Mouse (Mus musculus): Measurements from ENCODE around the gene Polrmt. TPM values are rescaled to one million over a fixed set of nuclear protein-coding genes. Genes with fewer than 3 reads are reported as not detected.
A peak's percentile ranks its signal among the peaks of the same experiment; 100 is the strongest.

Gene Polrmt
- polyA plus RNA-seq, 1 experiment, result 50.0 TPM

DNA sequence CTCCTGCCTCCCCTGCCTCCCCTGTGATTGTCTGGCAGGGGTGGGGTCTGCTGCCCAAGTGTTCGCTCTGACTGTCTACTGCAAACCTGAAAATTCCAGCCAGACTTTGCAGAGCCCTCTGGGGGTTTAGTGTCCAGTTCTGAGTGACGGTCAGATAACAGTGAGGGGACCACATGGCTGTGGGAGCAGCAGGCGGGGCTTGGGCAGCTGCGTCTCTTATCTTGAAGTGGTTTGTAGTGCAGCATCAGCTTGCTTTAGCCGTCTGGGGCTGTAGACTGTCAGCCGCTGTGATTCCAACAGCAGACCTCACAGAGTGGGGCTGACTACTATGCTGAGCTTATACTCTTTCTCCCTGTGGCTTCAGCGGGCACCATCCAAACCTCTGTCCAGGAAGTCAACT is 37.1 kb downstream of the Polrmt start:
- Histone ChIP-seq H3K36me3 (ENCODE audit: control insufficient read depth, insufficient read depth, low read length) (peaks cover 38% of the 10 kb centered on the region), H3K4me1 (ENCODE audit: control insufficient read depth, insufficient read depth, insufficient read length, low read length) (peaks cover 35% of the 10 kb centered on the region), H3K4me3 (ENCODE audit: low read depth, low read length) (no peak overlapping the region), H3K27ac (ENCODE audit: insufficient read depth, low read depth, low read length) (no peak overlapping the region), H3K27me3 (ENCODE audit: control insufficient read depth, insufficient read depth, low read length) (no peaks in the 10 kb centered on the region)
- TF ChIP-seq CTCF (IDR thresholded peaks at IDR 0.05; ENCODE audit: extremely low read depth, insufficient read length, insufficient replicate concordance, low read depth, low read length), result no peak
- no peak for TF ChIP-seq POLR2A (IDR thresholded peaks at IDR 0.05; ENCODE audit: low read depth, low read length)
- WGBS, result 44% methylated on average over 7 of the region's 7 CpGs

DNA sequence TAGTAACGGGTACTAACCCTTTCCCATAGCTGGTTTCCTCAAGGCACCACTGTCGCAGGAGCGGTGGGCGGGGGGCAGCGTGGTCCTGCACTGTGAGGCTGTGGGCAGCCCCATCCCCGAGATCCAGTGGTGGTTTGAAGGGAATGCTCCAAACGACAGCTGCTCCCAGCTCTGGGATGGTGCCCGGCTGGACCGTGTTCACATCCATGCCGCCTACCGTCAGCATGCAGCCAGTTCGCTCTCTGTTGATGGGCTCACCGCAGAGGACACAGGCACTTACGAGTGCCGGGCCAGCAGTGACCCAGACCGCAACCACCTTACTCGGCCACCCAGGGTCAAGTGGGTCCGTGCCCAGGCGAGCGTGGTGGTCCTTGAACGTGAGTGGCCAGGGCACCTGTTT is 37.7 kb downstream of the Polrmt start:
- no peak overlapping the region for H3K27ac ChIP-seq (ENCODE audit: insufficient read depth, low read depth, low read length)
- WGBS, result 76% methylated on average over 21 of the region's 21 CpGs
- H3K4me1 ChIP-seq (ENCODE audit: control insufficient read depth, insufficient read depth, insufficient read length, low read length), result peaks cover 35% of the 10 kb centered on the region
- H3K36me3 ChIP-seq (ENCODE audit: control insufficient read depth, insufficient read depth, low read length), result peaks cover 38% of the 10 kb centered on the region
- TF ChIP-seq CTCF (IDR thresholded peaks at IDR 0.05; ENCODE audit: extremely low read depth, insufficient read length, insufficient replicate concordance, low read depth, low read length) (no peak), POLR2A (IDR thresholded peaks at IDR 0.05; ENCODE audit: low read depth, low read length) (no peak)
- no peaks in the 10 kb centered on the region for H3K27me3 ChIP-seq (ENCODE audit: control insufficient read depth, insufficient read depth, low read length)
- no peak overlapping the region for H3K4me3 ChIP-seq (ENCODE audit: low read depth, low read length)

DNA sequence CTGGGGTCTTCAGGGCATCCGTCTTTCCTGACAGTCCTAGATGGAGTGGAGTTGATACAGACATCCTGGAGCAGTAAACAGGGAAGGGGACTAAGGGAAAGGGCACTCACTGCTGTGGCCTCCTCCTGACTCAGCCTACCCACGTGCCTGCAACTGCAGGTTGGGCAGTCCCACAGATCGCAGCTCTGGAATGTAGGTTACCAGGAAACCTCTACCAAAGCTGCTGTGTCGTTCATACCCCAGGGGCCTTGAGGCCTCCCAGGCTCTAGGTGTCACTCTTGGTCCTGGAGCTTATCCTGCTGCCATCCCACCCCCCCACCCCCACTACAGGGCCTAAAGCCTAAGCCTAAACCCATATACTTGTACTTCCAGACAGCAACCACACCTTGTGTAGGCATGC is 38.6 kb downstream of the Polrmt start:
- Histone ChIP-seq H3K27me3 (ENCODE audit: control insufficient read depth, insufficient read depth, low read length) (no peaks in the 10 kb centered on the region), H3K4me3 (ENCODE audit: low read depth, low read length) (no peak overlapping the region), H3K27ac (ENCODE audit: insufficient read depth, low read depth, low read length) (no peak overlapping the region), H3K36me3 (ENCODE audit: control insufficient read depth, insufficient read depth, low read length) (peaks cover 38% of the 10 kb centered on the region), H3K4me1 (ENCODE audit: control insufficient read depth, insufficient read depth, insufficient read length, low read length) (peaks cover 35% of the 10 kb centered on the region)
- 41% methylated on average over 4 of the region's 4 CpGs for WGBS
- TF ChIP-seq POLR2A (IDR thresholded peaks at IDR 0.05; ENCODE audit: low read depth, low read length), result no peak
- TF ChIP-seq CTCF (IDR thresholded peaks at IDR 0.05; ENCODE audit: extremely low read depth, insufficient read length, insufficient replicate concordance, low read depth, low read length), result no peak

DNA sequence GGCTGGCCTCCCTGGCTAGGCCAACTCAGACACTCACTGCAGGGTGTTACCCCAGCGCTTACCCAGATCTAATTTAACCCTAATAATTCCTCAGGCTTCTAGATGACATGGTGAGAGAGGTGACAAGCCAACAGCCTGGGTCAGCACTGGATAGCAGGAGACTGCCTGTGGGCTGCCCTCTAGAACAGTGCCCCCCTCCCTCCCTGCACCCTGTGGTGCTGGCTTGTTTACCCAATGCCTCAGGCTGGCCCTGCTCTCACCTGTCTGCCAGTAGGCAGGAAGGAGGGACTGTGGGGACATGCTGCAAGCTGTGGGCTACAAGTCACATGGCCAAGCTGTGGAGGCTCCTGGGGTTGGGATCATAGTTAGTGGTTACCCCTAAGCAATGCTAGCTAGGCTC is 39.2 kb downstream of the Polrmt start:
- 52% methylated on average over 1 of the region's 1 CpGs for WGBS
- peaks cover 35% of the 10 kb centered on the region for H3K4me1 ChIP-seq (ENCODE audit: control insufficient read depth, insufficient read depth, insufficient read length, low read length)
- no peak overlapping the region for H3K4me3 ChIP-seq (ENCODE audit: low read depth, low read length)
- no peak overlapping the region for H3K27ac ChIP-seq (ENCODE audit: insufficient read depth, low read depth, low read length)
- peaks cover 38% of the 10 kb centered on the region for H3K36me3 ChIP-seq (ENCODE audit: control insufficient read depth, insufficient read depth, low read length)
- no peak for TF ChIP-seq POLR2A (IDR thresholded peaks at IDR 0.05; ENCODE audit: low read depth, low read length)
- no peak for TF ChIP-seq CTCF (IDR thresholded peaks at IDR 0.05; ENCODE audit: extremely low read depth, insufficient read length, insufficient replicate concordance, low read depth, low read length)
- no peaks in the 10 kb centered on the region for H3K27me3 ChIP-seq (ENCODE audit: control insufficient read depth, insufficient read depth, low read length)

DNA sequence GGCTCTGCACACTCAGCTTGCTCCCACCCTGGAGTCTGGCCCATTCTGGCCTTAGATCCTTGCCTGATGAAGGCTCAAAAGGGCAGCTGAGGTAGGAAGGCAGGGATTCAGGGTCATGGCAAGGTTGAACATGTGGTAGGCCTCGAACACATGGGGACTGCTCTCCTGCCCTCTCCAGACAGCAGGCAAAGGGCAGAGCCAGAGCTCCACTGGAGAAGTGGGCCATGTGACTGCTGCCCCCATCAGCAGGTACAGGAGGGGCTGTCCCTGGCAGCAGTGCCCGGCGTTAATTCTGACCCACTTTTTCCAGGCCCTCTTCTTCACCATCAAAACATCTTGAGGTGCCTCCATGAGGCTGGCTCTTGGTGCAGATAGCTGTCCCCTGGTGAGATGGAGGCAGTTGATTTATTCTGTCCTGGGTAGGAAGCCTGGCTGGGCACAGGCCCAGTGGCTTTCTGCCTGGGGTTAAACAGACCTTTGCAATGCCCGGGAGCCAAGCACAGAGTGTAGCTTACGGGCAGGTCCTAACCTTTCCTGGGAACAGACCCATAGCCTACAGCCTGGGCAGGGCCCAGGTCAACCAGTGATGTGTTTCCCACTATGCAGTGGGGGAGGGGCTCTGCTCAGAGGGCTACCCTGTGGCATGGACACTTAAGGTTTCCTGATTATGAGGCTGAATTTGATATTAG is 39.8 kb downstream of the Polrmt start:
- Histone ChIP-seq H3K27me3 (ENCODE audit: control insufficient read depth, insufficient read depth, low read length) (no peaks in the 10 kb centered on the region), H3K4me3 (ENCODE audit: low read depth, low read length) (peak overlapping the region; percentile 93; the same call in 1 of the 2 replicates), H3K27ac (ENCODE audit: insufficient read depth, low read depth, low read length) (no peak overlapping the region)

DNA sequence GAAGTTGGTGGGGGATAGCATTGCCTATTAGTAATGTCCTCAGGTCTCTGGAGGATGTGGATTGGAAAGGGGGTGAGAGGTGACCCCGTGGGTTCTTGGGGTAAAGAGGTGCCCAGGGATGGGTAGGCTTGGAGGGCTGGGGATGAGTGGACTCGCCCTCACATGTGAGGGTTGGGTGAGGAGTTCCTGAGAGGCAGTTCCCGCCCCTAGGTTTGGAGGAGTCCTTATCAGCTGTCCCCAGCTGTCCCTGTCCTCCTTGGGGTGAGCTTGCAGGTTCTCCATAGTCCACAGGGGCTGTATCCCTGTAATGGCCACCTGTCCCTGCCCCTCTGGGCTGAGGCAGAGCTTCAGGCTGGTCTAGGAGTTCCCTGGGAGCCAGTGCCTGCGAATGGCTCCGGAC is 40.4 kb downstream of the Polrmt start:
- Histone ChIP-seq H3K4me1 (ENCODE audit: control insufficient read depth, insufficient read depth, insufficient read length, low read length) (peaks cover 43% of the 10 kb centered on the region), H3K27me3 (ENCODE audit: control insufficient read depth, insufficient read depth, low read length) (no peaks in the 10 kb centered on the region), H3K27ac (ENCODE audit: insufficient read depth, low read depth, low read length) (no peak overlapping the region), H3K36me3 (ENCODE audit: control insufficient read depth, insufficient read depth, low read length) (peaks cover 26% of the 10 kb centered on the region), H3K4me3 (ENCODE audit: low read depth, low read length) (peak overlapping the region; percentile 93; the same call in 1 of the 2 replicates)
- TF ChIP-seq POLR2A (IDR thresholded peaks at IDR 0.05; ENCODE audit: low read depth, low read length), result no peak
- no peak for TF ChIP-seq CTCF (IDR thresholded peaks at IDR 0.05; ENCODE audit: extremely low read depth, insufficient read length, insufficient replicate concordance, low read depth, low read length)
- WGBS, result 48% methylated on average over 5 of the region's 5 CpGs

More for the DNA sequence above, 39.8 kb downstream of the Polrmt start:
- no peak for TF ChIP-seq CTCF (IDR thresholded peaks at IDR 0.05; ENCODE audit: extremely low read depth, insufficient read length, insufficient replicate concordance, low read depth, low read length)
- H3K4me1 ChIP-seq (ENCODE audit: control insufficient read depth, insufficient read depth, insufficient read length, low read length), result peaks cover 37% of the 10 kb centered on the region
- H3K36me3 ChIP-seq (ENCODE audit: control insufficient read depth, insufficient read depth, low read length), result peaks cover 32% of the 10 kb centered on the region
- 46% methylated on average over 5 of the region's 5 CpGs for WGBS

DNA sequence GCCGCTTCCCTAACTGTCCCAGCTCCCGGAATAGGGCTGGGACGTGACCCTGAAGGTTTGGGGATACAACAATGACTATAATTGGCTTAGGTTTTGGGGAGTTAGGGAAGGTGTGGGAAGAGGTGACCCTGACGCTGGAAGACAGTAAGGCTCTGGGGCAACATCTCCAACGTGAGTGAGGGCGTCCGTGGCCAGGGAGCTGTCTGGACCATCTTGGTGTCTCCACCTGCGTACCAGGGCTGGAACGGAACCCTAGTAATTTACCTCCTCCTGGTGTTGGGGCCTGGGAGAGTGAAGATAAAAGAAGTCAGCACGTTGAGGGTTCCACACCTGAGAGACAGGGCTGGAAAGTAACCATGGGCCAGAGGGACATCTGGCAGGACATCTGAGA is 41.4 kb downstream of the Polrmt start:
- Histone ChIP-seq H3K36me3 (ENCODE audit: control insufficient read depth, insufficient read depth, low read length) (peaks cover 17% of the 10 kb centered on the region), H3K4me1 (ENCODE audit: control insufficient read depth, insufficient read depth, insufficient read length, low read length) (peaks cover 48% of the 10 kb centered on the region), H3K4me3 (ENCODE audit: low read depth, low read length) (peak overlapping the region; percentile 93), H3K27ac (ENCODE audit: insufficient read depth, low read depth, low read length) (peak overlapping the region; percentile 71; the same call in 1 of the 2 replicates), H3K27me3 (ENCODE audit: control insufficient read depth, insufficient read depth, low read length) (no peaks in the 10 kb centered on the region)
- TF ChIP-seq CTCF (IDR thresholded peaks at IDR 0.05; ENCODE audit: extremely low read depth, insufficient read length, insufficient replicate concordance, low read depth, low read length) (no peak), POLR2A (IDR thresholded peaks at IDR 0.05; ENCODE audit: low read depth, low read length) (no peak)
- WGBS, result 0% methylated on average over 10 of the region's 10 CpGs

Measured in small intestine, adult 2 months (tissue).